Mouse (Mus musculus) liver, adult 2 months (tissue): ENCODE data around the gene Katnb1. TPM values are rescaled to one million over a fixed set of nuclear protein-coding genes. Genes with fewer than 3 reads are reported as not detected.

Source experiments
- DNase-seq: peaks from one replicate; pipeline ENCODE4 v3.0.0-alpha.2; 2011; ENCODE audit warnings: low read depth, low spot score; ENCODE audit errors: extremely low read depth
- H3K27ac ChIP-seq: fragments of 200-500 bp; replicated peaks from 2 replicates; pipeline ENCODE4 v1.5.1; 2012; ENCODE audit warnings: low read depth, mild to moderate bottlenecking, control low read depth, inconsistent platforms, low read length; ENCODE audit not compliant: insufficient read depth
- H3K27me3 ChIP-seq: fragments of 200-500 bp; 2 replicates; pipeline ENCODE4 v1.6.1; 2012; ENCODE audit warnings: mild to moderate bottlenecking, moderate library complexity, low read length, inconsistent platforms; ENCODE audit not compliant: control insufficient read depth, insufficient read depth
- H3K36me3 ChIP-seq: fragments of 200-500 bp; 2 replicates; pipeline ENCODE4 v1.6.1; 2012; ENCODE audit warnings: low read length, inconsistent platforms; ENCODE audit not compliant: control insufficient read depth, insufficient read depth
- H3K4me1 ChIP-seq: fragments of 200-500 bp; 2 replicates; pipeline ENCODE4 v1.6.1; 2011; ENCODE audit warnings: low read length; ENCODE audit not compliant: control insufficient read depth, insufficient read depth
- H3K4me3 ChIP-seq: fragments of 200-500 bp; 2 replicates; pipeline ENCODE4 v1.5.1; 2011; ENCODE audit warnings: low read depth, mild to moderate bottlenecking, control low read depth, low read length, moderate library complexity; ENCODE audit not compliant: insufficient read depth
- H3K79me2 ChIP-seq: fragments of 200-500 bp; 2 replicates; pipeline ENCODE4 v1.6.1; 2012; ENCODE audit warnings: inconsistent platforms, mild to moderate bottlenecking, low read length, moderate library complexity; ENCODE audit not compliant: control insufficient read depth, insufficient read depth
- H3K9ac ChIP-seq: fragments of 200-500 bp; 2 replicates; pipeline ENCODE4 v1.6.1; 2012; ENCODE audit warnings: low read depth, mild to moderate bottlenecking, control low read depth, inconsistent platforms, low read length
- CTCF ChIP-seq: fragments of 200-500 bp; IDR thresholded peaks from 2 replicates; pipeline ENCODE4 v1.5.1; 2011; ENCODE audit warnings: low read depth, low read length, control low read depth
- POLR2A ChIP-seq: fragments of 200-500 bp; IDR thresholded peaks from 2 replicates; pipeline ENCODE4 v1.6.1; 2011; ENCODE audit warnings: low read length, control low read depth; ENCODE audit not compliant: insufficient read depth; ENCODE audit errors: extremely low read depth
- WGBS: fragments of 180-500 bp; shearing (Covaris S2); methylation state at CpG from one replicate; pipeline ENCODE4 v1.1.7; 2018; 5-methylcytosine and 5-hydroxymethylcytosine counted together
- polyA plus RNA-seq: library from polyadenylated mRNA; depleted of rRNA; stranded (reverse); fragments of >200 nt; gene quantifications from 2 replicates; pipeline ENCODE4 v1.2.3, GENCODE M21; 2012
- total RNA-seq: library from RNA; depleted of rRNA; stranded (reverse); fragments of >200 nt; gene quantifications from 2 replicates; pipeline ENCODE4 v1.2.3, GENCODE M21; 2014

Katnb1 gene
- total and polyA plus RNA-seq, 2 experiments: 1.3 to 3.2 TPM

DNA sequence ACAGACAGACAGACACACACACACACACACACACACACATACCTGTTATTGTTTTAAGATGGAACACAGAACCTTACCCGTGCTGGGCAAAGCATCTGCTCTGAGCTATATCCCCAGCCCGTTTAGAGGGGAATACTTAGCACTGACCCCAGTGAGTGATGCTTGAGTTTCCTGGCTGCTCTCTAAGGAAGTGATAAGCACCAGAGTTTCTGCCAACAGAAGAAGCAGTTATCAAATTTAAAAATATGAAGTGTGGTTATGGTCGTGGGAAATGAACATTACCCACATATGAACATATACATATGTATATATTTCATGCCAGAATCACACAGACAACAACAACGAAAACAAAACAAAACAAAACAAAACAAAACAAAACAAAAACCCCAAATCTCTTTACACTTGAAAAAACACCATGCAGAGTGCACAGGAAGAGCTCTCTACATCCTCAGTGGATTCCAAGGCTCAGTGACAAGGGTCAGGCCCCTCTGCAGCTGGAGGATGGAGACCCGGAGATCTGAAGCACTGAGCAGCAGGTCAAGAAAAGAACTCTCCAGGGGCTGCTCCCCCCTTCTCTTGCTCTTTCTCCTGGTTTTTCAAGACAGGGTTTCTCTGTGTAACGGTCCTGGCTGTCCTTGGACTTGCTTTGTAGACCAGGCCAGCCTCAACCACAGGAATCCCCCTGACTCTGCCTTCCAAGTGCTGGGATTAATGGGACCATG is 21.0 kb upstream of the Katnb1 start:
- WGBS: 58% methylated on average over 6 of the region's 6 CpGs
- TF ChIP-seq POLR2A: no peak
- no peak for TF ChIP-seq CTCF

DNA sequence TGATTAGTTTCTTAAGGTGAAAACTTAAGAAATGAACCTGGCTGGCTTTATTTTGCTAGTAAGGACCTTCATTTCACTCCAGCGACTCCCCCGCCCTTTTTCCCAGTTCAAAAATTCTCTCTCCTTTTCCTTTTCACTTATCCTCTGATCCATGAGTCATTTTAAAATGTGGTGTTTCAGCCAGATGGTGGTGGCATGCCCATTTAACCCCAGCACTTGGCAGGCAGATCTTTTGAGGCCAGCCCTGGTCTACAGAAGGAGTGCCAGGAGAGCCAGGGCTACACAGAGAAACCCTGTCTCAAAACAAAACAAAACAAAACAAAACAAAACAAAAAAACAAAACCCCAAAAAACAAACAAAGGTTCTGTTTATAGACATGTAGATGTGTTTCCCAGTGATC is 16.5 kb upstream of the Katnb1 start:
- H3K4me3 ChIP-seq: no peak overlapping the region
- no peaks in the 10 kb centered on the region for H3K4me1 ChIP-seq
- H3K79me2 ChIP-seq: no peaks in the 10 kb centered on the region
- DNase-seq: no peak
- H3K36me3 ChIP-seq: no peaks in the 10 kb centered on the region
- H3K9ac ChIP-seq: no peak overlapping the region
- no peaks in the 10 kb centered on the region for H3K27me3 ChIP-seq
- no peak overlapping the region for H3K27ac ChIP-seq
- no peak for TF ChIP-seq CTCF
- no peak for TF ChIP-seq POLR2A
- 93% methylated on average over 2 of the region's 2 CpGs for WGBS

More for the DNA sequence above, 21.0 kb upstream of the Katnb1 start:
- H3K79me2 ChIP-seq: no peaks in the 10 kb centered on the region
- no peaks in the 10 kb centered on the region for H3K36me3 ChIP-seq
- no peak for DNase-seq
- no peaks in the 10 kb centered on the region for H3K27me3 ChIP-seq
- H3K9ac ChIP-seq: no peak overlapping the region
- no peak overlapping the region for H3K27ac ChIP-seq
- H3K4me3 ChIP-seq: no peak overlapping the region
- H3K4me1 ChIP-seq: no peaks in the 10 kb centered on the region

DNA sequence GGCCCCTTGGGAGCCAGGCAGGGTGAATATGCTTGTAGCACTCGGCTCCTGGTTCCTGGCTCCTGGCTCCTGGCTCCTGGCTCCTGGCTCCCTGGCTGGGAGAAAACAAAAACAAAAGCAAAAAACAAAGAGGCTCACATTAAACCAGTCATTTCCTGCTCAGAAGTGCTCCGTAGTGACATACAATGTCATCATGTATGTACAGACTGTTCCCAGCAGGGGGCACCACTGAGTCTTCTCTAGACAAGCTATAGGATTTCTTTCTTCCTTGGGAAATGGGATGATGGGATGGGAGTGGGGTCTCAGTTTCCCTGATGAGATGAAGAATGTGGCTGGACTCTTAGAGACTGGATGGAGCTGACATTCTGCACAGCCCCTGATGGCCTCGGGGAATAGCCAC is 13.4 kb upstream of the Katnb1 start:
- no peak overlapping the region for H3K27ac ChIP-seq
- no peaks in the 10 kb centered on the region for H3K79me2 ChIP-seq
- H3K9ac ChIP-seq: no peak overlapping the region
- no peaks in the 10 kb centered on the region for H3K36me3 ChIP-seq
- TF ChIP-seq CTCF (peak; percentile 41), POLR2A (no peak)
- H3K27me3 ChIP-seq: no peaks in the 10 kb centered on the region
- no peak overlapping the region for H3K4me3 ChIP-seq
- peak; percentile 48 for DNase-seq
- WGBS: 52% methylated on average over 3 of the region's 3 CpGs
- H3K4me1 ChIP-seq: no peaks in the 10 kb centered on the region

DNA sequence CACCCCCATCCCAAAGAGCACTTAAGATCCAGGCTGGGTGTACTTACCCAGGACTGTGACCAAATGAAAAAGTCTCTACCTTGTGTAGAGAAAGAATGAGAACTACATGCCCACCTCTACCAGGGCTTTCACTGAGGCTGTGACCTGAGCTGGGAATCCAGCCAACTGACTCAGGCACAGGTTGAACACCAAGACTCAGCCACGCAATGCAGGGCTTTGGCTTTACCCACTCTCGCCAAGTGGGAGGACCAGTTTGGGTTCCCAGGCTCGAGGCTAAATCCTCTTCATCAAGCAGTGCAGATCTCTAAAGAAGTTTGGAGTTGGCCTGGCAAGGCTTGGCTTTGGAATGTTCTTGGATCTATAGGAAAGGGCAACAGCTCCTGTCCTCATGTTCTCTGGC is 5.5 kb upstream of the Katnb1 start:
- no peak overlapping the region for H3K27ac ChIP-seq
- no peak for DNase-seq
- H3K36me3 ChIP-seq: no peaks in the 10 kb centered on the region
- no peak overlapping the region for H3K4me3 ChIP-seq
- H3K9ac ChIP-seq: no peak overlapping the region
- H3K79me2 ChIP-seq: no peaks in the 10 kb centered on the region
- no peaks in the 10 kb centered on the region for H3K4me1 ChIP-seq
- H3K27me3 ChIP-seq: no peaks in the 10 kb centered on the region
- TF ChIP-seq POLR2A (no peak), CTCF (no peak)
- 65% methylated on average over 3 of the region's 3 CpGs for WGBS

DNA sequence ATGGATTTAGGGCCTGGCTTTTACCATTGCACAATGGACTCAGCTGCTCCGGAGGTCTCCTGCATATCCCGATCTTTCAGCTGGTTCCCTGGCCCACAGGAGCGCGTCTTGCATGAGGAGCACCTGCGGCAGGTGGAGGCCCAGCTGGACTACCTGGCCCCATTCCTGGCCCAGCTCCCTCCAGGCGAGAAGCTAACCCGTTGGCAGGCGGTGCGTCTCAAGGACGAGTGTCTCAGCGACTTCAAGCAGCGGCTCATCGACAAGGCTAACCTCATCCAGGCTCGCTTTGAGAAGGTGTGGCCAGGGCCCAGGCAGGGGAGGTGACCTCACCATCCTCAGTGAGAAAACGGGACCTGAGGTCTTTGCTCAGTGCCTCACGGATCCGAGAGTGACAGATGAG is 4.8 kb upstream of the Katnb1 start:
- TF ChIP-seq POLR2A: no peak
- TF ChIP-seq CTCF: no peak
- Histone ChIP-seq H3K4me1 (no peaks in the 10 kb centered on the region), H3K9ac (no peak overlapping the region), H3K27ac (no peak overlapping the region), H3K36me3 (no peaks in the 10 kb centered on the region), H3K79me2 (no peaks in the 10 kb centered on the region), H3K4me3 (no peak overlapping the region), H3K27me3 (no peaks in the 10 kb centered on the region)
- WGBS: 81% methylated on average over 17 of the region's 17 CpGs
- no peak for DNase-seq

DNA sequence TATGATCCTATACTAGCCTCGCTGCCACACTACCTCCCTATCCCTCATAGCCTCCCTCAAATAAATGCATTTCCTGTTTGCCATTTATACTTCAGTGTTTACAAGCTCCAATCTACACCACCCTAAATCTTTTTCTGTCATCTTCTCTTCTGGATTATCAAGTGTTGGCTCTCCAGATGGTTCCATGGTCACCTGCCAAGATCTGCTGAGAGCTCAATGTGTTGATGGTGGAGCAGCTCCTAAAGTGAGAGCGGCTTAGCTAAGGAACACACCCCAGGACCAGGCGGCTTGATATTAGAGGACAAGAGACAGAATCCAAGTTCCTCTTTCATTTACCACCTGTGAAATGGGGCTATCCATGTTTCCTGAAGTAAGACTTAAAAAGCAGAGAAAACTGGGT is 2.9 kb upstream of the Katnb1 start:
- H3K4me3 ChIP-seq: no peak overlapping the region
- 87% methylated on average over 3 of the region's 3 CpGs for WGBS
- DNase-seq: no peak
- no peaks in the 10 kb centered on the region for H3K27me3 ChIP-seq
- TF ChIP-seq CTCF (no peak), POLR2A (no peak)
- H3K9ac ChIP-seq: no peak overlapping the region
- H3K27ac ChIP-seq: no peak overlapping the region
- peaks cover 3% of the 10 kb centered on the region; the same call in 1 of the 2 replicates for H3K4me1 ChIP-seq
- H3K79me2 ChIP-seq: no peaks in the 10 kb centered on the region
- no peaks in the 10 kb centered on the region for H3K36me3 ChIP-seq
